Mouse (Mus musculus): Measurements from ENCODE around the gene Arhgap22. TPM values are rescaled to one million over a fixed set of nuclear protein-coding genes. Genes with fewer than 3 reads are reported as not detected.

The Arhgap22 gene
- total and polyA plus RNA-seq, 3 experiments, result 1.3 to 3.0 (median 1.6) TPM

GRCm38 (mm10) chr14:33294488-33294887, 80.7 kb downstream of the Arhgap22 start:
- H3K4me1 ChIP-seq (ENCODE audit: control insufficient read depth, insufficient read depth, low read length), result no peaks in the 10 kb centered on the region
- no peaks in the 10 kb centered on the region for H3K27me3 ChIP-seq (ENCODE audit: control insufficient read depth, insufficient read depth, low read length)
- H3K9ac ChIP-seq (ENCODE audit: low read depth, low read length), result no peak overlapping the region
- H3K4me3 ChIP-seq, result no peak overlapping the region
- DNase-seq, result no peak
- no peaks in the 10 kb centered on the region for H3K79me2 ChIP-seq (replicated peaks; ENCODE audit: control insufficient read depth, insufficient read depth, low read length)
- WGBS, result 61% methylated on average over 1 of the region's 1 CpGs
- TF ChIP-seq POLR2A (IDR thresholded peaks at IDR 0.05; ENCODE audit: insufficient read depth, low read depth, low read length), result no peak
- no peak for TF ChIP-seq EP300 (IDR thresholded peaks at IDR 0.05; ENCODE audit: insufficient read depth, low read depth, low read length)
- TF ChIP-seq CTCF (IDR thresholded peaks at IDR 0.05), result no peak
- no peak overlapping the region for H3K27ac ChIP-seq
- no peaks in the 10 kb centered on the region for H3K36me3 ChIP-seq (ENCODE audit: control insufficient read depth, insufficient read depth, low read length)
- intact Hi-C loops (cut with DNase I), result no loop called here

DNA sequence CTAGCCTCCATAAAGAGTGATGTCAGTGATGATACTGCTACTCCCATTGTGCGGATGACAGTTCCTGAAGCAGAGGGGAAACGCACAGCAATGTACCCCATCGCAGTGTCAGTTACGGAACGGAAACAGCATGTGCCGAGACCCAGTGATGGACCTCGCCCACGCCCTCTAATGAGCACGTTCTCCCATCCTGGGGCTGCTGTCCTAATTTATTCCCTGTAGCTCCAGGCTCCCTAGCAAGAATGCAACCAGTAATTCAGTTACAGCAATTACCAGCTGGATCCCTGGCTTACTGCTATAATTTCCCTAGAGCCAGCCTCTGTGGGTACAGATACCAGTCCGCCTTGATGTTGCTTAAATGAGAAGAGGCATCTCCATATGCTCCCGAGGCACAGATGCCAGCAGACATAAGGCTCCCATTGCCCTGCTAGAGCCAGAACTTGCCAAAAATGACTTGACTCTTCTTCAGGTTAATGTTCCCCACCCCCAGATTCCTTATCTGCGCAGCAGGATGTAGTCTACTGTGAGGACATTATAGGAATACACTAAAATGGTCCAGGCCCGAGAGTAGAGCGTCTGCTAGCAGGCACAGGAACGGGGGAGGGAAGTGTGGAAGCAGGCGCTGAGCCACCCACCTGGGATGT, 83.0 kb downstream of the Arhgap22 start:
- intact Hi-C loops (cut with DNase I), result no loop called here
- Histone ChIP-seq H3K27me3 (ENCODE audit: control insufficient read depth, insufficient read depth, low read length) (no peaks in the 10 kb centered on the region), H3K79me2 (replicated peaks; ENCODE audit: control insufficient read depth, insufficient read depth, low read length) (no peaks in the 10 kb centered on the region), H3K9ac (ENCODE audit: low read depth, low read length) (no peak overlapping the region), H3K4me1 (ENCODE audit: control insufficient read depth, insufficient read depth, low read length) (no peaks in the 10 kb centered on the region), H3K4me3 (no peak overlapping the region), H3K27ac (no peak overlapping the region), H3K36me3 (ENCODE audit: control insufficient read depth, insufficient read depth, low read length) (no peaks in the 10 kb centered on the region)
- no peak for TF ChIP-seq EP300 (IDR thresholded peaks at IDR 0.05; ENCODE audit: insufficient read depth, low read depth, low read length)
- TF ChIP-seq POLR2A (IDR thresholded peaks at IDR 0.05; ENCODE audit: insufficient read depth, low read depth, low read length), result no peak
- TF ChIP-seq CTCF (IDR thresholded peaks at IDR 0.05), result no peak
- DNase-seq, result no peak
- WGBS, result 82% methylated on average over 16 of the region's 16 CpGs

- no peak for TF ChIP-seq POLR2A (IDR thresholded peaks at IDR 0.05; ENCODE audit: insufficient read depth, low read depth, low read length)
- TF ChIP-seq EP300 (IDR thresholded peaks at IDR 0.05; ENCODE audit: insufficient read depth, low read depth, low read length), result no peak
- no peak for TF ChIP-seq CTCF (IDR thresholded peaks at IDR 0.05)
- H3K79me2 ChIP-seq (replicated peaks; ENCODE audit: control insufficient read depth, insufficient read depth, low read length), result no peaks in the 10 kb centered on the region
Measured at GRCm38 (mm10) chr14:33300591-33300990, 86.8 kb downstream of the Arhgap22 start.

GRCm38 (mm10) chr14:33303348-33303819, 89.6 kb downstream of the Arhgap22 start:
- no peaks in the 10 kb centered on the region for H3K79me2 ChIP-seq (replicated peaks; ENCODE audit: control insufficient read depth, insufficient read depth, low read length)
- DNase-seq, result peak; percentile 67 to 68
- H3K36me3 ChIP-seq (ENCODE audit: control insufficient read depth, insufficient read depth, low read length), result no peaks in the 10 kb centered on the region
- intact Hi-C loops (cut with DNase I), result loop anchor here (1.0 kb wide), 1 partner anchor 90 kb away; no protein-coding TSS in a partner anchor
- no peaks in the 10 kb centered on the region for H3K27me3 ChIP-seq (ENCODE audit: control insufficient read depth, insufficient read depth, low read length)
- TF ChIP-seq CTCF (IDR thresholded peaks at IDR 0.05) (peak; percentile 91), EP300 (IDR thresholded peaks at IDR 0.05; ENCODE audit: insufficient read depth, low read depth, low read length) (0 out of 2 replicates have a peak, but pooled peaks have one; percentile 42), POLR2A (IDR thresholded peaks at IDR 0.05; ENCODE audit: insufficient read depth, low read depth, low read length) (no peak)
- H3K27ac ChIP-seq, result no peak overlapping the region
- 21% methylated on average over 9 of the region's 9 CpGs for WGBS
- H3K4me3 ChIP-seq, result no peak overlapping the region
- H3K9ac ChIP-seq (ENCODE audit: low read depth, low read length), result no peak overlapping the region
- no peaks in the 10 kb centered on the region for H3K4me1 ChIP-seq (ENCODE audit: control insufficient read depth, insufficient read depth, low read length)

More at GRCm38 (mm10) chr14:33300591-33300990, 86.8 kb downstream of the Arhgap22 start:
- WGBS, result 83% methylated on average over 2 of the region's 2 CpGs
- no peak overlapping the region for H3K9ac ChIP-seq (ENCODE audit: low read depth, low read length)
- no peaks in the 10 kb centered on the region for H3K36me3 ChIP-seq (ENCODE audit: control insufficient read depth, insufficient read depth, low read length)
- H3K27ac ChIP-seq, result no peak overlapping the region
- DNase-seq, result no peak
- no peak overlapping the region for H3K4me3 ChIP-seq
- H3K27me3 ChIP-seq (ENCODE audit: control insufficient read depth, insufficient read depth, low read length), result no peaks in the 10 kb centered on the region
- intact Hi-C loops (cut with DNase I), result no loop called here
- H3K4me1 ChIP-seq (ENCODE audit: control insufficient read depth, insufficient read depth, low read length), result no peaks in the 10 kb centered on the region

GRCm38 (mm10) chr14:33305645-33306281, 91.9 kb downstream of the Arhgap22 start:
- DNase-seq, result peak in 1 of 2 experiments; percentile 42
- intact Hi-C loops (cut with DNase I), result no loop called here
- no peaks in the 10 kb centered on the region for H3K4me1 ChIP-seq (ENCODE audit: control insufficient read depth, insufficient read depth, low read length)
- no peak overlapping the region for H3K4me3 ChIP-seq
- 43% methylated on average over 12 of the region's 12 CpGs for WGBS
- no peak overlapping the region for H3K9ac ChIP-seq (ENCODE audit: low read depth, low read length)
- no peaks in the 10 kb centered on the region for H3K36me3 ChIP-seq (ENCODE audit: control insufficient read depth, insufficient read depth, low read length)
- H3K79me2 ChIP-seq (replicated peaks; ENCODE audit: control insufficient read depth, insufficient read depth, low read length), result no peaks in the 10 kb centered on the region
- TF ChIP-seq EP300 (IDR thresholded peaks at IDR 0.05; ENCODE audit: insufficient read depth, low read depth, low read length) (no peak), POLR2A (IDR thresholded peaks at IDR 0.05; ENCODE audit: insufficient read depth, low read depth, low read length) (no peak), CTCF (IDR thresholded peaks at IDR 0.05) (no peak)
- H3K27me3 ChIP-seq (ENCODE audit: control insufficient read depth, insufficient read depth, low read length), result no peaks in the 10 kb centered on the region
- H3K27ac ChIP-seq, result no peak overlapping the region

DNA sequence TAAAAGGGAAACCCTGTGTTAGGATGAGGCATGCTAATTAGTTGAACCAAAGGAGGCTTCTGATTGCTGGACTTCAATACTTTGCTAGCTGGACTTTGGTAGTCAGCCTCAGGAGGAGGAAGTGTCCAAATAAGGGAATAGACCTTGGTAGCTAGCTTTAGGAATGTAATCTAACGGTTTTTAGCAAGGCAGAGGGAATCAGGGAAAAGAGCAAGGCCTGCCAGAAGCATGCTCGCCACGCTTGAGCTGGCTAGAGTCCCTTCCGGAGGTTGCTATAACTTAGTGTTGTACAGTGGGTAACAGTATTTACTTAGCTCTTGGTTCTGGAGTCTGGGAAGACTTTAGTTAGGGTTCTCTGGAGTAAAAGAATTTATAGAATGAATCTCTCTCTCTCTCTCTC, 96.9 kb downstream of the Arhgap22 start:
- Histone ChIP-seq H3K27ac (no peak overlapping the region), H3K4me1 (ENCODE audit: control insufficient read depth, insufficient read depth, low read length) (no peaks in the 10 kb centered on the region; the same call in 1 of the 2 replicates), H3K9ac (ENCODE audit: low read depth, low read length) (no peak overlapping the region), H3K4me3 (no peak overlapping the region), H3K36me3 (ENCODE audit: control insufficient read depth, insufficient read depth, low read length) (no peaks in the 10 kb centered on the region), H3K27me3 (ENCODE audit: control insufficient read depth, insufficient read depth, low read length) (no peaks in the 10 kb centered on the region), H3K79me2 (replicated peaks; ENCODE audit: control insufficient read depth, insufficient read depth, low read length) (no peaks in the 10 kb centered on the region)
- DNase-seq, result no peak
- 39% methylated on average over 4 of the region's 4 CpGs for WGBS
- no peak for TF ChIP-seq EP300 (IDR thresholded peaks at IDR 0.05; ENCODE audit: insufficient read depth, low read depth, low read length)
- no peak for TF ChIP-seq POLR2A (IDR thresholded peaks at IDR 0.05; ENCODE audit: insufficient read depth, low read depth, low read length)
- intact Hi-C loops (cut with DNase I), result no loop called here

Measured in heart, adult 2 months (tissue).